ENCODE assay signal across 21 mouse cellular contexts in genomic region chr6:128125464-128125863, GRCm38 (mm10). TPM values are rescaled to one million over a fixed set of nuclear protein-coding genes. Genes with fewer than 3 reads are reported as not detected.
DNase-seq lines count a peak whose midpoint lies in the region; ATAC-seq and TF ChIP-seq lines count a peak whose summit lies in the region.
"Had no signal": no experiment of that assay in that cellular context is flagged by ENCODE, and none has a peak within 500 bp of the region (broad histone marks: within the 10 kb centered on the region; RNA-seq: fewer than 3 reads in every experiment).

No protein-coding gene starts in this region.

- no peak for TF ChIP-seq CTCF in heart, adult 2 months (IDR thresholded peaks at IDR 0.05)
- TF ChIP-seq CTCF in kidney, postnatal 0 days (IDR thresholded peaks at IDR 0.05; ENCODE audit: low read depth), result no peak

- H3K4me3 ChIP-seq in heart, adult 2 months, result no peak overlapping the region
- H3K4me3 ChIP-seq in heart, embryonic 16.5 days (ENCODE audit: low read length), result no peak overlapping the region
- H3K4me3 ChIP-seq in kidney, embryonic 15.5 days (replicated peaks), result no peak overlapping the region
- H3K4me3 ChIP-seq in kidney, postnatal 0 days (replicated peaks; ENCODE audit: low read depth, low read length), result no peak overlapping the region
- H3K4me3 ChIP-seq: forebrain, embryonic 12.5 days; hindbrain, embryonic 10.5 days; limb, embryonic 13.5 days had no signal

- peaks cover 6% of the 10 kb centered on the region; the same call in 1 of the 2 replicates for H3K36me3 ChIP-seq in heart, adult 2 months (ENCODE audit: control insufficient read depth, insufficient read depth, low read length)
- no peaks in the 10 kb centered on the region for H3K36me3 ChIP-seq in heart, embryonic 16.5 days (ENCODE audit: control insufficient read depth, insufficient read depth)
- peaks cover 13% of the 10 kb centered on the region for H3K36me3 ChIP-seq in kidney, embryonic 15.5 days
- H3K36me3 ChIP-seq in kidney, postnatal 0 days (ENCODE audit: insufficient read depth, low read length), result no peaks in the 10 kb centered on the region
- H3K36me3 ChIP-seq: forebrain, embryonic 12.5 days had no signal

- H3K9ac ChIP-seq in heart, adult 2 months (ENCODE audit: low read depth, low read length), result no peak overlapping the region
- no peak overlapping the region for H3K9ac ChIP-seq in heart, embryonic 16.5 days (ENCODE audit: low read length)
- H3K9ac ChIP-seq in kidney, embryonic 15.5 days, result no peak overlapping the region
- H3K9ac ChIP-seq in kidney, postnatal 0 days (ENCODE audit: low read depth, low read length), result no peak overlapping the region
- H3K9ac ChIP-seq: forebrain, embryonic 12.5 days; limb, embryonic 13.5 days; liver, postnatal 0 days had no signal

- H3K4me2 ChIP-seq in heart, embryonic 16.5 days (ENCODE audit: low read depth, low read length), result no peak overlapping the region
- no peak overlapping the region for H3K4me2 ChIP-seq in kidney, embryonic 15.5 days
- no peak overlapping the region for H3K4me2 ChIP-seq in kidney, postnatal 0 days (ENCODE audit: low read length)
- H3K4me2 ChIP-seq: forebrain, embryonic 12.5 days; limb, embryonic 13.5 days had no signal

- H3K79me2 ChIP-seq in heart, adult 2 months (replicated peaks; ENCODE audit: control insufficient read depth, insufficient read depth, low read length), result no peaks in the 10 kb centered on the region

- TF ChIP-seq EP300 in heart, adult 2 months (IDR thresholded peaks at IDR 0.05; ENCODE audit: insufficient read depth, low read depth, low read length), result no peak

- ATAC-seq in heart, embryonic 16.5 days (replicated peaks; ENCODE audit: extremely low read depth, insufficient read depth, low FRiP score), result no peak
- no peak for ATAC-seq in kidney, embryonic 15.5 days (replicated peaks; ENCODE audit: low FRiP score)
- ATAC-seq in kidney, postnatal 0 days (replicated peaks; ENCODE audit: low FRiP score, low read depth), result no peak; the same call in 1 of the 2 replicates
- ATAC-seq in granulocyte monocyte progenitor cell, adult 5-6 weeks (replicated peaks; ENCODE audit: poor library complexity, severe bottlenecking), result no peak
- ATAC-seq: activated CD4-positive, CD25-positive, alpha-beta regulatory T cell, adult 4 months; CD4-positive, CD25-positive, alpha-beta regulatory T cell, adult 4 months; hindbrain, postnatal 0 days; liver, postnatal 0 days had no signal

- intact Hi-C loops in heart, adult 2 months (cut with DNase I), result loop anchor here (2.0 kb wide), 1 partner anchor 17 kb away; the partner anchor contains the start of gene Tspan9

- TF ChIP-seq POLR2A in heart, adult 2 months (IDR thresholded peaks at IDR 0.05; ENCODE audit: insufficient read depth, low read depth, low read length), result no peak

- no peak for DNase-seq in heart, adult 2 months
- no peak for DNase-seq in heart, adult 11 months
- DNase-seq in heart, postnatal 4 days, result no peak
- no peak for DNase-seq in kidney, postnatal 10 days
- no peak for DNase-seq in kidney, postnatal 0 days (ENCODE audit: low spot score)
- DNase-seq: adrenal gland, postnatal 10 days; cerebellum, adult 9-11 months; layer of hippocampus, postnatal 36 days; liver, postnatal 0 days; lung, postnatal 36 days; right cerebral cortex, postnatal 25 days; thymus, postnatal 4 days had no signal

- 55% methylated on average over 3 of the region's 3 CpGs for WGBS in heart, adult 2 months
- 60% methylated on average over 3 of the region's 3 CpGs for WGBS in heart, embryonic 16.5 days
- WGBS in kidney, embryonic 15.5 days, result 66% methylated on average over 3 of the region's 3 CpGs
- 67% methylated on average over 3 of the region's 3 CpGs for WGBS in kidney, postnatal 0 days

- peak overlapping the region; percentile 43 for H3K27ac ChIP-seq in heart, adult 2 months
- peak overlapping the region; percentile 90 for H3K27ac ChIP-seq in heart, embryonic 16.5 days (ENCODE audit: low read length)
- H3K27ac ChIP-seq in kidney, embryonic 15.5 days, result peak overlapping the region; percentile 80; the same call in 1 of the 2 replicates
- 0 out of 2 replicates have a peak overlapping the region, but pooled peaks have one; percentile 78 for H3K27ac ChIP-seq in kidney, postnatal 0 days
- H3K27ac ChIP-seq: forebrain, embryonic 12.5 days; hindbrain, embryonic 10.5 days; hindbrain, postnatal 0 days; limb, embryonic 13.5 days had no signal

- peaks cover 37% of the 10 kb centered on the region for H3K4me1 ChIP-seq in heart, adult 2 months (ENCODE audit: control insufficient read depth, insufficient read depth, low read length)
- H3K4me1 ChIP-seq in heart, embryonic 16.5 days (ENCODE audit: control insufficient read depth, insufficient read depth, low read length), result peaks cover 56% of the 10 kb centered on the region
- H3K4me1 ChIP-seq in kidney, embryonic 15.5 days, result peaks cover 47% of the 10 kb centered on the region
- H3K4me1 ChIP-seq in kidney, postnatal 0 days (replicated peaks; ENCODE audit: insufficient read depth, low read length), result peaks cover 33% of the 10 kb centered on the region

- H3K9me3 ChIP-seq in heart, embryonic 16.5 days (replicated peaks; ENCODE audit: control insufficient read depth, low read length), result no peaks in the 10 kb centered on the region
- no peaks in the 10 kb centered on the region for H3K9me3 ChIP-seq in kidney, embryonic 15.5 days (replicated peaks)
- no peaks in the 10 kb centered on the region for H3K9me3 ChIP-seq in kidney, postnatal 0 days (replicated peaks; ENCODE audit: low read length)
- H3K9me3 ChIP-seq: forebrain, embryonic 12.5 days; hindbrain, embryonic 10.5 days; limb, embryonic 13.5 days had no signal

- H3K27me3 ChIP-seq in heart, adult 2 months (ENCODE audit: control insufficient read depth, insufficient read depth, low read length), result no peaks in the 10 kb centered on the region
- no peaks in the 10 kb centered on the region for H3K27me3 ChIP-seq in heart, embryonic 16.5 days (ENCODE audit: control insufficient read depth, insufficient read depth, low read length)
- no peaks in the 10 kb centered on the region for H3K27me3 ChIP-seq in kidney, embryonic 15.5 days
- no peaks in the 10 kb centered on the region for H3K27me3 ChIP-seq in kidney, postnatal 0 days (ENCODE audit: insufficient read depth, low read length)
- H3K27me3 ChIP-seq: forebrain, embryonic 12.5 days; limb, embryonic 13.5 days had no signal

RNA-seq across cellular contexts. Expression of gene Tspan9, which starts 17.9 kb away (rescaled TPM):
- 100 to 1,000 TPM in 1 of 2 experiments, 10 to 100 TPM in 1; 84.9 to 104 TPM for total RNA-seq in heart, adult 2 months (2021)
- polyA plus RNA-seq in heart, adult 2 months (2012; rRNA removed), result 88.5 and 127 TPM in 2 replicates
- 138 and 151 TPM in 2 replicates for polyA plus RNA-seq in heart, embryonic 16.5 days (2015; fragmentation: Nextera tagmentation; extraction: Ambion mirVana)
- total RNA-seq in heart, postnatal 4 days (2021), result 100 to 1,000 TPM; 216 TPM
- polyA plus RNA-seq in kidney, embryonic 15.5 days (2015; fragmentation: Nextera tagmentation; extraction: Ambion mirVana), result 115 and 121 TPM in 2 replicates
- polyA plus RNA-seq in kidney, postnatal 0 days (2015; fragmentation: Nextera tagmentation; extraction: Ambion mirVana), result 102 and 131 TPM in 2 replicates
- total RNA-seq in granulocyte monocyte progenitor cell, adult 5-6 weeks (2014; fragmentation: Nextera tagmentation), result 2.2 TPM in 1 of 2 replicates, not detected in the other
- 0.62 and 3.4 TPM in 2 replicates for total RNA-seq in granulocyte monocyte progenitor cell, adult 5-6 weeks (2017)
